Mouse (Mus musculus) mesoderm, embryonic 11.5 days (tissue): ENCODE measurements around the gene Tes.

ENCODE experiments used
- DNase-seq: peaks from one replicate; pipeline ENCODE4 v3.0.0-alpha.2; 2012; ENCODE audit warnings: low read depth, low spot score

The Tes gene

DNA sequence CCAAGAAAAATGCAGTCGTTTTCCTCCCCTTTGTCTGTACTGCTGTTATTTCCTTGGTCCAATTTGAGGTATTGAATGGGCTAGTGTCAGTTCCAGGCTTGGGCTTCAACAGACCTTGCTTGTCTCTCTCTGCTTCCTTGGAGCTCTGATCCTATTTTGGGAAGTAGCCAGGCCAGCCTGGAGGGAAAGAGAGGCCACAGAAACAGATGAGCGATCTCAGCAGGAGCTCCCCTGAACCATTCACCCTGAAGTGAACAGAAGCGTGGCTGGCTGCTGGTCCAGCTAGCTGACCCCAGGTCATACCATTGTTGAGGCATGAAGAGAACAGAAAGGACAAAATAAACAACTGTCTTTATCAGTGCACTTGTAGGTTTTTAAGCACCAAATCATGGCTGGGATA is 12.8 kb downstream of the Tes start:
- peak; percentile 42 for DNase-seq

DNA sequence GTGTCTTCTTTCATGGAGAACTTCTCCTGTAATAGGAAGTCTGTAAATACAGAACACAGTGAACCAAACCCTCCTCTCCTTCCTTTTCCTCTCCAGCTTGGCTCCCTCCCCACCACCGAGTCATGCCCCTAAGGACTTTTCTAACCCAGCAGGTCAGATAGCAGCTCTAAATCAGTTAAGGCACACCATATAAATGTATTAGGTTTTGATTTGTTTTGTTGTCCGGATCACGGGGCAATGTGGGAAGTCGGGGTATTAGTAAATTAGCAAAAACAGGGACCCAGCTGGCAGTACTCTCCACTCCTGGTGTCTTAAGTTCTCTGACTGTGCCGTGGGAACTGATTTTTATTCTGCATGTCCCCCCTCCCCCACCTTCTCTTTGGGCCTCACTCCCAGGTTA is 14.4 kb downstream of the Tes start:
- DNase-seq: no peak

DNA sequence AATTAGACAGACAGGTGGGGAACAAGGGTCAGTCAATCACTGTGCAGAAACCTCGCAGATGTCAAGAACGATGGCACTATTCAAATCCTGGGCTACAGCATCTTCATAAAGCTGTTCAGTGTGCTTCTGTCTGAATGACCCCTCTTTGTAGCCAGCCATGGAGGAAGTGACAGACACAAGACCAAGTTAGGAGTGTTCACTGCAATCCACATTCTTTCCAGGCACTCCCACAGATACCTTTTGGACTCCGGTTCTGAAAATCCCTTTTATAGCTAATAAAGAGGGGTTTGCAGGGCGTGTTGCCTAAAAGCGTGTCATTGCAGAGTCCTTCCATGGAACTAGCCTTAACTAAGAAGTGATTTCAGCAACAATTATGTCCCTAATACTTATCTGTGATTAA is 14.9 kb downstream of the Tes start:
- no peak for DNase-seq

DNA sequence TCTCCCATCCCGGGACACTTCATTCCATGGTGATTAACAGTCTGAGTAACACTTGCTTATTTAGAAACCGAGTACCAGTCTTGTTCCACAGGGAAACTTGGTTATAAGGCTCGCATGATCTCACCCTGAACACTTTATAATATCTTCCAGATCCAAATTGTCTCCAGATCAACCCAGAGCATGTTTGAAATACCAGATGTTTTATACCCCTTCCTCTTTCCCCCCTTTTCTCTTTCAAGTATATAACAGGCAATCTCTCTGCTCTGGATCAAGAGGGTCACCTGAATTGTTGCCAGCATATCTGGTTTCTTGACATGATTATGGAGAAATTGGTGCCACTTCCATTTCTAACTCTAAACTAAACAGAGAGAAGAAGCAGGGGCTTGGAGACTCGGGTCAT is 17.3 kb downstream of the Tes start:
- DNase-seq: no peak

GRCm38 (mm10) chr6:17082800-17083199 is 17.9 kb downstream of the Tes start:
- DNase-seq: peak; percentile 33

DNA sequence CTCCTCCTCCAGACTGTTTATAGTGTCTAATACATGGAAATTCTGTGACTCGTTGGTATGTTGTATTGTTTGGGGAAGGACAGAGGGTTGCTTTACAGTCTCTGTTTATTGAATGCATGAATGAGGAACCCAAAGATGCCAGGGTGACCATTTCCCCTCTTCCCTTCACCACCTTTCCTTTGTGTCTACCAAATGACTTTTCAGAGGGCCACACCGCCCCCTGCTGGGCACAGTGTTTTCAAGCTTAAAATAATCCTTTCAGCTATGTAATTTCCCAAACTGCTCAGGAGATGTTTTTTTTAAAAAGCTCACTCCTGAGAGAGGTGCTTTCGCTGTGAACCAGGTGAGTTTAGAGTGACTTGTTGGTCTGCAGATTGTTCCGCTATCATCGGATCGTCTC is 22.5 kb downstream of the Tes start:
- DNase-seq: peak; percentile 70

DNA sequence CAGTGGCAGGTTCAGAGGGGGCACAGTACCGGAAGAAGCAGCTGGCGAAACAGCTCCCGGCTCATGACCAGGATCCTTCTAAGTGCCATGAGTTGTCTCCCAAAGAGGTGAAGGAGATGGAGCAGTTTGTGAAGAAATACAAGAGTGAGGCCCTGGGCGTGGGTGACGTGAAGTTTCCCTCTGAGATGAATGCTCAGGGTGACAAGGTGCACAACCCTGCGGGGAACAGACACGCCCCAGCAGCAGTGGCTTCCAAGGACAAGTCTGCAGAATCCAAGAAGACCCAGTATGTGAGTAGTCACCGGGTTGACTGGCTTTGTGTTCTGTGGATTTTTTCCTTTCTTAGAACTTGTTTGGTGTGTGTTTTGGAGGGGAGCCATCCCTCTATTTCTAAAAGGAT is 32.4 kb downstream of the Tes start:
- no peak for DNase-seq

- no peak for DNase-seq
These were observed 33.6 kb downstream of the Tes start for GRCm38 (mm10) chr6:17098559-17098958.

GRCm38 (mm10) chr6:17099477-17100130 is 34.7 kb downstream of the Tes start:
- no peak for DNase-seq

DNA sequence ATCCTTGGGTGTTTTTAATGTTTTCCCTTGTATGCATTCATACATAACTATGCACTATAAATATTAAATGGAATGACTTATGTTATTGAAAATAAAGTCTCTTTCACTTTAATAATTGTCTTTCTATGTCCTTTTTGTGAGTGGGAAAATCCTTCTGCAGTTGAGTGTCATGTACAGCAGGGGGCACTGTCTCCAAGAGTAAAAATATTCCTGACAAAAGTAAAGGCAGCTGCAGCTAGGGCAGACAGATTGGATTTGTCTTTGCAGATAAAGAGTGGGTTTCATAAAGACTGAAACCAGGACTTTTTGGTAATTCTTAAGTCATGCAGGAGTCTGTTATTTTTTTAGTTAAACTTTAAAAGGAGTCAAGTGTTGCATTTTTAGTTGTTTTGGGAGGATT is 40.8 kb downstream of the Tes start:
- DNase-seq: peak; percentile 65

DNA sequence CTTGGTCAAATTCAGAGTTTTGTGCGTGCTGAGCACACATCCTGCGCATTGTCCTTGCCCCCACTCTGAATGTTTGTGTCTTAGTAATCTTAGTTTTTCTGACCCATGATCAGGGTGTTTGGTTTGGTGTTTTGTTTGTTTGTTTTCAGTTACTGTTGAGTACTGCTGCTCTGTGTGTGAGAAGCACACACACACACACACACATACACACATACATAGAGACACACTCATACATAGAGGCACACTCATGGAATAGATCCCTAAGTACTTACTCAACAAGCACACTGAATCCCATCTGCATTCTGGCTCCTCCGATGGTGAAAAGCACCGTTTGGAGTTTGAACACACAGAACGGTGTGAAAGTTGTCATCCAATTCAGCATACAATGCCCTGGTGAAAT is 41.5 kb downstream of the Tes start:
- DNase-seq: no peak

- DNase-seq: no peak
These were observed 44.3 kb downstream of the Tes start for GRCm38 (mm10) chr6:17109204-17109603.

DNA sequence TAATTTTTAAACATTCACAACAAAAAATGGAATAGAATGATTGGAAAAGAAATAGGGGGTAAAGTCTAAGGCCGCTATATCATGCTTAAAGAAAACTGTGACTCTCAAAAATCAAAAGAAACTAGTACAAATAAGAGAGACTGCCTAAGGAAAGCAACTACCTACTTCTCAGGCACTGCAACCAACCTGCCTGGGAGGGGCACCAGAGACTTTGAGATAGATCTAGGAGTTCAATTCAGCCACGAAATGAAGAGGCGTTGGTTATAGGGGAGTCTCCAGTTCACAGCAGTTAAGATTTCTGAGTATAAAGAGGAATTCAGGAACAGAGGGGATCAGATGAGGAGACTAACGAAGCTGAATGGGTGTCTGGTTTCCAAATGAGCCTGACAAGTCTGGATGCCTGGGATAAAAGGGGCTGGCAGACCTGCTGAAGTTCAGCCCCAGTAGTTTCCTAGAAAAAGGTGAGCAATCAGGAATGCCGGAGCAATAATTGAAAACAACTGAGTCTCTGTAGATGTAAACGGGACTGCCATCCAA is 45.7 kb downstream of the Tes start:
- no peak for DNase-seq

GRCm38 (mm10) chr6:17112081-17112480 is 47.1 kb downstream of the Tes start:
- no peak for DNase-seq

DNA sequence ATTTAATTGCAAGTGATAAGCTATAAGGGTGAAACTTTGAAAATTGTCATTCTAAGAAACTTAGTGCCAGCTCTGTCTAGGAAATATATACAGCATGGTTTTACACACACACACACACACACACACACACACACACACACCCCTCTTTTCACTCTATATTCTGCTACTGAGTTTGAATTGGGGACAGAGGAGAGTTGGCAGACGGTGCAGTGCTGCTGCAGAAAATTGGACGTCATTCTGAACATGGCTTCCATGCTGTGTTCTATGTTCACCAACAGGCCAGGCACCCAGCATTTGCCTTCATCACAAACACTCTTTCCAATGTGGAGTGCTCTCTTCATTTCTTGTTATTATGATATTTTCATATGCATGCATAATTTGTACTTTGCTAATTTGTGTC is 48.0 kb downstream of the Tes start:
- DNase-seq: no peak

DNA sequence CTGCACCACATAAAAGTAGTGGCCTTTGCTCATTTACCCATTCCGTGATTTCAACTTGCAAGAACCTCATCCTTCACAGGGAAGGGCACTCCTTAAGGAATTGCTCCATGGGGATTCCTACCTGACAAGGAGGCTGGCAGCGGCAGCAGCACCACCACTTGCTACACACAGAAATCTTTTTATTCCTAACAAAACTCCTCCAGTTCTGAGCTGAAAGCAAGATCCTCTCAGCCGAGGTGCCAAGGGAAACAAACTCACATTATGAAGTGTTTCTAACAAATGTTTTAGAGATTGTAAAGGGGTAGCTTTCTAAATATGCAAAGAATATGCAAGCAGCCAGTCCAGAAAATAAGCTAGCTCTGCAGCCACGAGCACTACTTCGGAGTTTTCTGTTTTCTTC is 49.6 kb downstream of the Tes start:
- no peak for DNase-seq

GRCm38 (mm10) chr6:17115046-17115790 is 50.3 kb downstream of the Tes start:
- DNase-seq: no peak

- no peak for DNase-seq
These were observed 54.7 kb downstream of the Tes start for GRCm38 (mm10) chr6:17119521-17120232.

DNA sequence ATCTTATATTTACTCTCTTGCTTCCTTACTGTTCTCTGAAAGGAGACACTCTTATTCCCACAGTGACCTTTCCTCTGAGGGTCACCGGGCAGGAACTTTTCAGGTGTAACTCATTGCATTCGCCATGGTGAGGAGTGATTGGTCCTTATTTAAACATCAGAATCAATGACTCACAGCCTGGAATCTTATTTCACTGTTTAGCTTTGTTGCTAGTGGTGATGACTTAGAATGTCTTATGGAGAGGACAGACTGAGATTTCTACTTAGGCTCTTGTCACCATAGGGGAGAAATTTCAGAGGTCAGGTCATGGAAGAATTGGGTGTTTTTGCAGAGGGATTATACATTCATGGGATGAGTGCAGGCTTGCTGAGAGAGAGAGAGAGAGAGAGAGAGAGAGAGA is 75.1 kb downstream of the Tes start:
- DNase-seq: no peak

GRCm38 (mm10) chr6:17142577-17143359 is 77.8 kb downstream of the Tes start:
- no peak for DNase-seq

DNA sequence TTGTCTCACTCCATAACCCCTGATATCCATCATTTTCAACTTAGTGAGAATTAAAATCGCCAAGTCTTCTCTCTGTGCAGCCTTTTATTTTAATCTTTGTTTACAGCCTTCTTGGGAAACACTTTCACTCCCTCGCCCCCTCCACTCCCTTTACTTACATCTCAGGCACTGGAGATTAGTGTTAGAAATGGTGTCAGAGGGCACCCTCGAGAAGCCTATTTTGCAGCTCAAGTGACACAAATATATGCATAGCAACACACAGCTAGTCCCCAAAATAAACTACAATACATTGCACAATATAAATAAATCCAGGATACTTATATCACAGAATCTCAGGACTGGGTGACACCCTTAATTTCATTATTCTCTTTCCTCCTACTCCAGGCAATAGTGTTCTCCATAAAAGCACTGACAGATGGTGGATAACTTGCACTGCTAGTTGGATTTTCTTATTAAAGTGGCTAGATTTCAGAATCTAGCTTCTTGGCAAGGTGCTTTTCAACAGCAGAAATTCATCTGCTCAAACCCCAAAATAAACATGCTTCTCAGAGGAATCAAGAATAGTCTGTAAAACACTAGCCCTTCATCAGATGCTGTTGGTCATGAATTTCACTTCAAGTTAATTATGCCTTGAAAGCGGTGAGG is 86.2 kb downstream of the Tes start:
- no peak for DNase-seq
